Mouse (Mus musculus) c-Kit-negative CD71-positive TER-119-positive erythroid progenitor cells, embryonic 14.5 days (primary cell): Measurements from ENCODE around the gene Cd300lf.

Source experiments
- DNase-seq: peaks from one replicate; pipeline ENCODE4 v3.0.0-alpha.2; 2013; ENCODE audit warnings: low read depth, low spot score

The Cd300lf gene

GRCm38 (mm10) chr11:115106638-115107037, 27.2 kb downstream of the Cd300lf start:
- no peak for DNase-seq

- no peak for DNase-seq
These were observed 28.8 kb downstream of the Cd300lf start for GRCm38 (mm10) chr11:115104769-115105563.

- no peak for DNase-seq
These were observed 30.1 kb downstream of the Cd300lf start for GRCm38 (mm10) chr11:115103470-115104413.

GRCm38 (mm10) chr11:115102116-115102515, 31.7 kb downstream of the Cd300lf start:
- DNase-seq: no peak

GRCm38 (mm10) chr11:115101615-115102051, 32.2 kb downstream of the Cd300lf start:
- no peak for DNase-seq

DNA sequence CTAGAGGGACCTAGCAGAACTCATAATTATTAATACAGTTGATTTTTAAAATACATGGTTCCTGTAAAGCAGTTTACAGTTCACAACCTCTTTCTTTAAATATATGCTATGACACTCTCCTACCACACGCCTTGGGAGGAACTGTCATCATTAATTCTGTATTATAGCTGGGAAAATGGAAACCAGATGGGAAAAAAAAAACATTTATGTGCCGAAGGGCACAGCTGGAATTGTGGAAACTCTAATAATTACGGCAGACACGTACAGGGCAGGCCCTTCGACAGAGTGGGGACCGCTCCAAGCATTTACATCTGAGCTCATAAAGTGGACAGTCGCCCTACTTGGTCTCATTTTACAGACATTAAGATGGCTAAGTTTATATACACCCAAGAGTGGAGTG, 33.1 kb downstream of the Cd300lf start:
- DNase-seq: no peak

DNA sequence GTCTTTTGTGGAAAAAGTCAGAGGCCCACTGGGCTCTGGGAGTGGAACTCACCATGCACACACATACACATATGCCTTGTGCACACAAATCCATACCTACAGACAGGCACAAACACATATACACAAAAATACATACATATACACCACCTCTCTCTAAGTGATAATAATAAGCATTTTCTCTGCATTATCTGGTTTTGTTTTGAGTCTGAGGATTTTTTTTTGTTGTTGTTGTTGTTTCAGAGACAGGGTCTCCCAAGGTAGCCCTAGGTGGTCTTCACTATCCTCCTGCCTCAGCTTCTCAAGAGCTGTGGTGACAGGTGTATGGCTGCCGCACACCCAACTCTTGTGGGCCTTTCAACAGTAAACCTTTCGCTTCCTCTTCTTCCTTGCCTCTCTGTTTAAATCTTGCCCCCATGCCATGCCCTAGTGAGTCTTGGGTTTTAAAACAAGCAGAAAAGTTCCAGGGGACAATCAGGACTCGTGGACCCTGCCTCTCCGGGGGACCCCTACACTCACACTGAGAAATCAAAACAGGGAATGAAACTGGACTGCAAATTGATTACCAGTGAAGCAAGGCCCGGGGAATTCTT, 33.7 kb downstream of the Cd300lf start:
- no peak for DNase-seq

DNA sequence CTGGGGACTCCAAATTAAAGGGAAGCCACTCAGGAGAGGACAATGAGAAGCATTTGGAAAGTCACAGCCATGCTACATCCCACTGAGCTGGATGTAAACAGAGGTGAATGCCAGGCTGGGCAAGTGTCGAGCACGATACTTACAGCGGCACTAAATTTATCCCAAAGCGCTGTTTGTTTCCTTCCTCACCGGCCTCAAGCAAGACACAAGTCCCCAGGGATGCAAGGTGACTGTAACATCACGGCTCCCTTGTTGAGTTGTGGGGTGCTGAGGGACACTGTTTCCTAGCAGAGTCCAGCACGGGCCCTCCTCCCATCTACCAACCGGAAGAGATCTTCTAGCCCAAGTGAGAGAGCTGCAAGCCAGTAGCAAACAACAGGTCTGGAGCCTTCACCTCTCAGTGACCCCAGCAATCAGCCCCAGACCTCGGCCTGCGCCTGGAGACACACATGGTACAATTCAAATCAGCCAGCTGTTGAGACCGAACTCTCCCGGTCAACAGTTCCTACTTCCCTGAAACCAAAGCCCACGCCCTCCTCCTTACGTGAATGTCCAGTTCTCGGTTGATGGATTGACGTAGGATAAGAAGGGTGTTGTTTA, 34.5 kb downstream of the Cd300lf start:
- DNase-seq: no peak

DNA sequence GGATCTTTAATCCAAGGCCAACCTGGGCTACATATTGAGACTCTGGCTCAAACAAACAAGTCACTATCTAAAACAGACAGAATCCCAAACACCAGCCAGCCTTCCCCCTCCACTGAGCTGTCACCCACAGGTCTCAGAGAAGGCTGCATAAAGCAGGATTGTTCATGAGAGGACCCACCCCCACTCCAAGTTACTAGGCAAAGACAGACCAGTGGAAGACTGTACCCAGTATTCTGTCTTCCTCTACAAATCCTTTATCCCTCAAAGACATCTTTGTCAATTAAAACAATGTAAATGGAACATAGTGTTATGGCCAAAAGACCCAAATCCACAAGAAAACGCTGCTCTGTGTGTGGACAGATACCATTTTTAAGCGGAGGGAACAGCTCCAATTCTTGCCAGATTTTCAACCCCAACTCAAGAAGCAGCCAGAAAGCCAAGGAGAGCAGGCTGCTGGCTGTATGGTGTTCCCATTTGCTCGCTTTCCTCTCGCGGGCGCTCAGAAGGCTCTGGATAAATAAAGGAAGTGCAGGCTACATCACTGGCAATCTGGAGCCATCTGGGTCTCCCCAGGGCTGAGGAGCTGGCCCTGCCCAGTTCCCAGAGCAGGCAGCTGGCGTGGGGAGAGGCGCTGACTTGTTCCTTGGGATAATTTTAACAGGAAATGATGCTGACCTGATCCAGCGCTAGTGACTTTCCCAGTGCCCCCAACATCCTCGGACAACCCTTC, 35.4 kb downstream of the Cd300lf start:
- DNase-seq: no peak

- no peak for DNase-seq
These were observed 41.7 kb downstream of the Cd300lf start for GRCm38 (mm10) chr11:115092140-115092539.

DNA sequence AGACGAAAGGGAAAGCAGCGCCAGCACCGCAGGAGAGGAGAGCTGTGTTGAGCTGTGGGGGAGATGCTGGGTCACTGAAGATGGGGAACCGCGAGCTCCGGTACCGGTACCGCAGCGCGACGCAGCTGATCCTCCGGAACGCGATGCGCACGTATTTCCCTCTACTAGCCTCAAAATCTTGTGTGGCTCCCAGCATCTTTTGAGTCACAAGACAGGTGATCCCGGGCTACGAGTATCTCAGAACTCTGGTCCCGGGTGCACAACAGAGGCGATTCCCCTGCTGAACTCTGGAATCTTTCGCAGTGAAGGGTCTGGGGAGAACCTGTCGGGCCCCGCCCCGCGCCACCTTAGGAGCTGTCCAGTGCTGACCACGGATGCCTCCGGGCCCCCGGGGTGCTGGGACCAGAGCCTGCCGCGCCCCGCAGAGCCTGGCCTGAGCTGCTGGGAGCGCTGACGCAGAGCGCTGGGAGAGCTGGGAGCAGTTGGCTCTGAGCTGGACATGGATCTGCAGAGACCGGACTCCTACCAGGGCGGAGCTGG, 42.4 kb downstream of the Cd300lf start, which contains the start of gene Rab37:
TSS of gene Rab37 (plus strand) at position 70 of the 540 bp plus-strand sequence.
- DNase-seq: no peak

DNA sequence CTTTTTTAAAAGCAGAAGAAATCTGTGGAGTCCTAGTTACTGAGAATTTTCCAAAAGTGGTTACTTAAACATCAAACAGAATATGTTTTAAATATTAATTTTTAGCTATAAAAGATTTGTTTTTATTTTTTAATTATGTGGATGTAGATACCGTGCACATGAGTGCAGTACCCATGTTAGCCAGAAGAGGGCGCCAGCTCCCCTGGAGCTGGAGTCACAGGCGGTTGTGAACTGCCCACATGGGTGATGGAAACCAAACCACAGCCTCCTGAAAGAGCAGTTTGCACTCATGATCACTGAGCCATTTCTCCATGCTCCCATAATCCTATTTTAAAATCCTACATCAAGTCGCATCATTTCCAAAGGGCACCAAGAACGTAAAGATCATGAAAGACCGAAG, 43.9 kb downstream of the Cd300lf start:
- no peak for DNase-seq

DNA sequence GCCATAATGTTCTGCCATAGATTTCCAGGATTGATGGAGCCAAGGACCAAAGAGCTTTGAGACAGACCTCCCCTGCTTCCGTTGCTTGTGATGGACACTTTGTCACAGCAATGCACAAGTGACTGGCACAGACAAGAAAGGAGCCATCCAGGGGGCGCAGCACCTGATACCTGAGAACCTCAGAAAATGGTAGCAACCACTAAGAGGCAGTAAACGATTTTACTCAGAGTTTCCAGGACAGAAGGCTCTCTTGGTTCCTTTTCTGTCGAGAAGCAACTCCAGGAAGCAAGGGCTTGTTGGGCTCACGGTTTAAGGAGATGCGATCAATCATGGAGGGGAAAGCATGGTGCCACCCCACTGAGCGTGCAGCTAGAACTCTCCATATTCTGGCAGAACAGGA, 47.6 kb downstream of the Cd300lf start:
- no peak for DNase-seq

GRCm38 (mm10) chr11:115085064-115085463, 48.7 kb downstream of the Cd300lf start:
- no peak for DNase-seq

DNA sequence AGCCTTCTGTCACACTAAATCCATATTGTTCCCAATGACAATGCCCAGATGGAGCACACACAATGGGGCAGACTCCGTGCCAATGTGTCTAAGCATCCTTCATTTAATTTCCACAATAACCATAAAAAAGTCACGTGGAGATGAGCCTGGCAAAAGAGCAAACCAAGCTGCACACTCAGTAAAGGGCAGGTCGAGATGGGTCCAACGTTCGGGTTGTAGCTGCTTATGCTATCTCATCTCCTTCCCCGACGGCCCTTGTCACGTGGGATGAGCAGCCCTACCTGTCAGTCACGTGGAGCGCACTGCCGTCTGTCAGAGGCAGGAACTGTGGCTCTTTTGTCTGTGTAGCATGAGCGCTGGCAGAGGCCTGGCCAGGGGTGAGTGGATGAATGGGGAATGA, 49.2 kb downstream of the Cd300lf start:
- DNase-seq: no peak

- DNase-seq: peak; percentile 46
These were observed 50.2 kb downstream of the Cd300lf start for GRCm38 (mm10) chr11:115083376-115084139.

- DNase-seq: no peak
These were observed 51.6 kb downstream of the Cd300lf start for GRCm38 (mm10) chr11:115082196-115082595.

- DNase-seq: no peak
These were observed 52.4 kb downstream of the Cd300lf start for GRCm38 (mm10) chr11:115081373-115081772.

- no peak for DNase-seq
These were observed 52.9 kb downstream of the Cd300lf start for GRCm38 (mm10) chr11:115080886-115081285.

DNA sequence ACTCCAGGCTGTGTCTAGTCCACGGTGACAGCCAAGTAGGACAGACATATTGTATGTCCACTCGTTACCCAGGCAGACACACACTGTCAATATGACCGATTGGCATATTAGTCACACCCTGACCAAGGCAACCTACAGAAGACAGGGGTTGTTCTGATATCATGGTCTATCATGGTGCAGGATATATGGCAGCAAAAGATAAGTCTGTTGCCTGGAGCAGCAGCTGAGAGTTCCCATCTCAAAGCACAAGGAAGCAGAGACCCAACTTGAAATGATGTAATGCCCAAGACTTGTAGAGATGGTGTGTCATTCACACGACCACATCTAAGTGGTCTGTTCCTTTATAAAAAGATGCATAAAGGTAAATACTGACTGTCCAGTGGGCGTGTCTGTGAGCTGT, 55.1 kb downstream of the Cd300lf start:
- no peak for DNase-seq
